Comparison of ENCODE assay signal across 13 mouse cellular contexts in the genomic region with DNA sequence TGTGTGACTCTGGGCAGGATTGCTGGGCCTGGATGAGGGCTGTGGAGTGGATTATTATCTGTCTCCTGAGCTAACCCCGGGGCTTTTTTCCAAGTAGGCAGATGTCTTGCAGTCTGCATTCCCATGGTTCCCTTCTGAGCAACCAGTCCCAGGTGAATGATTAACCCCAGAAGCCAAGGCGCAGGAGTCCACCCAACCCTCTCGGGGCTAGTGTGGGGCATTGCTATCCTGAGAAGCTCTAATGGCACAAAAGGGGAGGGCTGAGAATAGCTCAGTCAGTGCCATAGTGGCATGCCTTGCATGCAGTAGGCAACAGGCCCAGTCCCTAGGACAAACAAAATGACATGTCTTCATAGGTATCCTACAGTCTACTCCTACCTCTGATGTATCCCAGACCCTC. TPM values are rescaled to one million over a fixed set of nuclear protein-coding genes. Genes with fewer than 3 reads are reported as not detected.
DNase-seq lines count a peak whose midpoint lies in the region; ATAC-seq lines count a peak whose summit lies in the region.
"Had no signal": no experiment of that assay in that cellular context is flagged by ENCODE, and none has a peak within 500 bp of the region (broad histone marks: within the 10 kb centered on the region; RNA-seq: fewer than 3 reads in every experiment).

No protein-coding gene starts in this region.

- H3K4me1 ChIP-seq in heart, embryonic 11.5 days (ENCODE audit: control insufficient read depth, insufficient read depth, low read length), result peaks cover 7% of the 10 kb centered on the region
- H3K4me1 ChIP-seq in liver, embryonic 16.5 days (ENCODE audit: control insufficient read depth, low read depth, low read length), result peaks cover 32% of the 10 kb centered on the region

- no peak overlapping the region for H3K4me2 ChIP-seq in heart, embryonic 11.5 days
- H3K4me2 ChIP-seq in liver, embryonic 16.5 days (ENCODE audit: low read depth, low read length), result no peak overlapping the region
- H3K4me2 ChIP-seq: limb, embryonic 13.5 days had no signal

- intact Hi-C loops in heart, postnatal 36 days (cut with DNase I), result no loop called here
- intact Hi-C loops in heart, postnatal 10 days (cut with DNase I), result no loop called here
- intact Hi-C loops in left cerebral cortex, postnatal 10 days (cut with DNase I), result no loop called here

- H3K9ac ChIP-seq in heart, embryonic 11.5 days (ENCODE audit: low read depth, low read length), result no peak overlapping the region
- no peak overlapping the region for H3K9ac ChIP-seq in liver, embryonic 16.5 days (ENCODE audit: low read depth, low read length)
- H3K9ac ChIP-seq: limb, embryonic 13.5 days had no signal

- DNase-seq in heart, postnatal 36 days, result no peak
- DNase-seq in heart, postnatal 10 days, result peak; percentile 50 to 52
- DNase-seq in kidney, adult 9 months, result peak; percentile 95
- DNase-seq in urinary bladder, postnatal 25 days (ENCODE audit: low spot score), result no peak
- DNase-seq in gastrocnemius, adult 18-20 months (ENCODE audit: low spot score), result no peak
- no peak for DNase-seq in left cerebral cortex, postnatal 10 days (ENCODE audit: extremely low spot score in 1 of 2, low spot score in 2 of 2)
- DNase-seq: thymus, postnatal 36 days had no signal

- no peaks in the 10 kb centered on the region for H3K27me3 ChIP-seq in heart, embryonic 11.5 days (ENCODE audit: control insufficient read depth, insufficient read depth, low read length)
- H3K27me3 ChIP-seq in liver, embryonic 16.5 days (ENCODE audit: control insufficient read depth, insufficient read depth, low read depth, low read length), result no peaks in the 10 kb centered on the region
- H3K27me3 ChIP-seq: limb, embryonic 13.5 days; megakaryocyte, embryonic 14.5 days had no signal

- no peaks in the 10 kb centered on the region for H3K36me3 ChIP-seq in heart, embryonic 11.5 days (ENCODE audit: control insufficient read depth, insufficient read depth, low read length)
- peaks cover 24% of the 10 kb centered on the region for H3K36me3 ChIP-seq in liver, embryonic 16.5 days (ENCODE audit: control insufficient read depth, insufficient read depth)

- WGBS in heart, embryonic 11.5 days (ENCODE audit: insufficient replicate concordance), result 56% methylated on average over 3 of the region's 3 CpGs
- WGBS in liver, embryonic 16.5 days (ENCODE audit: insufficient replicate concordance), result 61% methylated on average over 3 of the region's 3 CpGs

- no peaks in the 10 kb centered on the region for H3K9me3 ChIP-seq in heart, embryonic 11.5 days (replicated peaks; ENCODE audit: control insufficient read depth, low read length)
- H3K9me3 ChIP-seq in liver, embryonic 16.5 days (replicated peaks; ENCODE audit: control insufficient read depth, low read length), result no peaks in the 10 kb centered on the region
- H3K9me3 ChIP-seq: limb, embryonic 13.5 days; megakaryocyte, embryonic 14.5 days had no signal

- H3K27ac ChIP-seq in heart, embryonic 11.5 days (ENCODE audit: low read depth, low read length), result no peak overlapping the region
- peak overlapping the region; percentile 8; the same call in 1 of the 2 replicates for H3K27ac ChIP-seq in liver, embryonic 16.5 days (ENCODE audit: low read length)
- H3K27ac ChIP-seq: limb, embryonic 13.5 days had no signal

- H3K4me3 ChIP-seq in heart, embryonic 11.5 days (ENCODE audit: low read depth, low read length), result no peak overlapping the region
- H3K4me3 ChIP-seq in liver, embryonic 16.5 days (ENCODE audit: low read depth, low read length), result no peak overlapping the region
- H3K4me3 ChIP-seq: erythroblast, embryonic 14.5 days; limb, embryonic 13.5 days; megakaryocyte, embryonic 14.5 days; myocyte had no signal

- peak; percentile 42; the same call in 1 of the 2 replicates for ATAC-seq in heart, embryonic 11.5 days (replicated peaks; ENCODE audit: insufficient number of reproducible peaks, low FRiP score, low TSS enrichment)
- ATAC-seq in liver, embryonic 16.5 days (ENCODE audit: low read depth), result peak; percentile 33; the same call in 1 of the 2 replicates

RNA-seq across cellular contexts. Expression of gene Slc16a1, which starts 22.1 kb away (rescaled TPM):
- polyA plus RNA-seq in heart, embryonic 11.5 days (2014; fragmentation: Nextera tagmentation; extraction: Ambion mirVana), result 76.4 and 84.3 TPM in 2 replicates
- total RNA-seq in heart, postnatal 36 days (2021), result 100 to 1,000 TPM; 163 to 166 TPM
- total RNA-seq in heart, postnatal 10 days (2021), result 100 to 1,000 TPM; 173 to 202 TPM
- polyA plus RNA-seq in liver, embryonic 16.5 days (2015; fragmentation: Nextera tagmentation; extraction: Ambion mirVana), result 87.4 and 87.5 TPM in 2 replicates
- 10 to 100 TPM; 21.8 to 33.8 TPM for total RNA-seq in gastrocnemius, adult 18-20 months (2021)
- 10 to 100 TPM; 65.5 to 71.4 TPM for total RNA-seq in left cerebral cortex, postnatal 10 days (2021)

Comparison
In these comparisons a context has a peak if more than half of its experiments do, and no peak if none do; other contexts are left out.
1. DNase-seq: peak in heart, postnatal 10 days (2 of 2) and kidney, adult 9 months (single experiment); none in heart, postnatal 36 days (0 of 2), urinary bladder, postnatal 25 days (single experiment), gastrocnemius, adult 18-20 months (single experiment) and left cerebral cortex, postnatal 10 days (0 of 2).